Mouse (Mus musculus) C2C12 (cell line): ENCODE measurements around the gene Smox. TPM values are rescaled to one million over a fixed set of nuclear protein-coding genes. Genes with fewer than 3 reads are reported as not detected.

ENCODE experiments used
- H3K27me3 ChIP-seq: one replicate; pipeline ENCODE4 v1.6.1; 2011; ENCODE audit not compliant: control insufficient read depth, insufficient read depth, insufficient read length
- H3K36me3 ChIP-seq: one replicate; pipeline ENCODE4 v1.6.1; 2011; ENCODE audit not compliant: control insufficient read depth, insufficient read depth
- H3K4me3 ChIP-seq: one replicate; pipeline ENCODE4 v1.5.1; 2011; ENCODE audit warnings: mild to moderate bottlenecking, control low read depth; ENCODE audit not compliant: poor library complexity, insufficient read depth, severe bottlenecking
- H3K79me2 ChIP-seq: one replicate; pipeline ENCODE4 v1.6.1; 2011; ENCODE audit not compliant: control insufficient read depth, insufficient read depth
- H3K79me3 ChIP-seq: one replicate; pipeline ENCODE4 v1.6.1; 2011; ENCODE audit warnings: low read depth, control low read depth
- H3ac ChIP-seq: one replicate; pipeline ENCODE3; 2011; ENCODE audit warnings: low read depth; ENCODE audit not compliant: control insufficient read depth, insufficient read length
- CEBPB ChIP-seq: IDR thresholded peaks from one replicate; pipeline ENCODE4 v1.6.1; 2011; ENCODE audit warnings: low read depth, mild to moderate bottlenecking, control low read depth, moderate library complexity
- CTCF ChIP-seq: IDR thresholded peaks from one replicate; pipeline ENCODE4 v1.5.1; 2011; ENCODE audit not compliant: control insufficient read depth, insufficient read depth, insufficient read length
- FOSL1 ChIP-seq: IDR thresholded peaks from one replicate; pipeline ENCODE4 v1.8.0; 2011; ENCODE audit warnings: mild to moderate bottlenecking, low read length; ENCODE audit not compliant: poor library complexity, insufficient read depth, severe bottlenecking
- MAX ChIP-seq: IDR thresholded peaks from one replicate; pipeline ENCODE4 v1.6.1; 2011; ENCODE audit warnings: mild to moderate bottlenecking, control low read depth
- MYOD1 ChIP-seq: IDR thresholded peaks from one replicate; pipeline ENCODE4 v1.6.1; 2011; ENCODE audit warnings: low read depth; ENCODE audit not compliant: control insufficient read depth, insufficient read length
- MYOG ChIP-seq: IDR thresholded peaks from one replicate; pipeline ENCODE4 v1.6.1; 2011; ENCODE audit not compliant: control insufficient read depth, insufficient read length; ENCODE audit errors: extremely low read depth
- USF1 ChIP-seq: IDR thresholded peaks from one replicate; pipeline ENCODE4 v1.6.1; 2011; ENCODE audit warnings: low read depth, mild to moderate bottlenecking, control low read depth, moderate library complexity
- long read RNA-seq, 2 experiments: library from polyadenylated mRNA; unstranded; transcript quantifications; one replicate each; pipeline ENCODE4 v2.0.0; 2019 to 2020
- polyA plus RNA-seq: library from polyadenylated mRNA; unstranded; fragments of >200 nt; fragmentation: generic; extraction: Trizol; gene quantifications from one replicate; pipeline ENCODE4 v1.2.1, GENCODE M21; 2012; ENCODE audit warnings: missing spikeins

The Smox gene
- polyA plus RNA-seq = 44.7 TPM
- long read RNA-seq, experiment 1, transcript Smox-201 (7 exons, 2,270 nt) = major isoform, 6 of 13 reads
- long read RNA-seq, experiment 1, partial matches to known transcripts = 3 of 13 reads
- long read RNA-seq, experiment 1, other reads (novel, unspliced or antisense) = 4 of 13 reads
- long read RNA-seq, experiment 2, transcript Smox-207 (8 exons, 2,170 nt) = minor isoform, 9 of 100 reads
- long read RNA-seq, experiment 2, transcript Smox-209 (6 exons, 1,919 nt) = minor isoform, 6 of 100 reads
- long read RNA-seq, experiment 2, transcript Smox-201 (7 exons, 2,270 nt) = major isoform, 60 of 100 reads
- long read RNA-seq, experiment 2, partial matches to known transcripts = 2 of 100 reads
- long read RNA-seq, experiment 2, other reads (novel, unspliced or antisense) = 16 of 100 reads

DNA sequence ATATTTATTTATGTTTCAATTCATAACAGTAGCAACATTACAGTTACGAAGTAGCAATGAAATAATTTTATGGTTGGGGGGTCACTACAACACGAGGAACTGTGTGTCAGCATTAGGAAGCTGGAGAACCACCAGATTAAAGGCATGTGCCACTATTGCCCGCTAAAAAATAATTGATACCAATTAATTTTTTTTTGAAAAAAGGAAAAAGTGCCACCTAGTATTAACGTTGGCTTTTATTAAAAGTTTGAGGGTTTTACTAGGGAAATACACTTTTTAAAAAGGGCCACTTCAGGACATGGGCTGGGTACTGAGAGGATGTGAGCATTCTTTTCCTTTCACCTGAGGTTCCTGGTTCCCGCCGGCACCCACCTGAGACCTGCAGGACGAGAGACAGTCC lies at the start of gene Smox:
TSS of gene Smox (plus strand) at position 301 of the 400 bp plus-strand sequence.
- Histone ChIP-seq H3K79me3 (peaks cover 2% of the 10 kb centered on the region), H3K36me3 (no peaks in the 10 kb centered on the region), H3K27me3 (no peaks in the 10 kb centered on the region), H3K79me2 (peaks cover 40% of the 10 kb centered on the region), H3K4me3 (peak within 1 kb of the TSS; percentile 55), H3ac (peak within 1 kb of the TSS; percentile 83)
- TF ChIP-seq CEBPB (no peak), MAX (no peak), CTCF (no peak), FOSL1 (no peak), MYOG (no peak), USF1 (no peak), MYOD1 (no peak)

DNA sequence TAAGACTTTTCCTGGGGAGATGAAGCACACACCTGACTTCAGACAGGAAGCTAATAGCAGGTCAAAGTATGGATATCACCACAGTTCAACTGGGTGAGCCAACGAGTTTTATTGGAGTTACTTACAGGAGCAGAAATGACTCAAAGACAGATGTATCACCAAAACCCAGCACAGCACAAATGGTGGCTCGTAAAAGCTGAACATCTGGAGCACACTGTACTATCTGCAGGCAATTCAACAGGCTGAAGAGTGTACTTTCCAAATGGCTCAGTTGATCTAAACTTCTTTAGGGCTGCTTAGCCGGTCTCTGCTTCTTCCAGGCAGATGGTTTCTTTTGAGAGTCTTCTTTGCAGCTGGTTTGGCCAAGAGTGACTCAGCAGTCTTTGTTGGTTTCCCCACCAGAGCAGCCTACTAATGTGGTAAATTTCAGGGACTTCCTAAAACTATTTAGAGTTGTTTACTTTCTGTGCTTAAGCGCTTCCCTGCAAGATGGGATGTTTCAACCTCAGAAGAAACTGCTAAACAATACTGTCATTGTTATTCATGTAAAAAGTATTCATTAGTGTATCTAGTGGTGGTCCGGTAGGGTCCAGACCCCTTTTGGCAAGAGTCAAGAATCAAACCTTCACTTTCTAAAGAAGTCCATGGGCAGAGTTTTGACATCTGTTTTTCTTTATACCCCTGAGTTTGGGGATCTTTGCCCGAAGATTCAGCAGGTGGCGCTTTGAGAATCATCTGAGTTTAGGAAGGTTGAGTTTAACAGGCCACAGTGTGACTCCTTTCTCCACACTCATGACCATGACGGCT lies 48.0 kb upstream of the Smox start:
- Histone ChIP-seq H3K79me3 (no peaks in the 10 kb centered on the region), H3K27me3 (no peaks in the 10 kb centered on the region), H3K36me3 (no peaks in the 10 kb centered on the region), H3ac (no peak overlapping the region), H3K79me2 (no peaks in the 10 kb centered on the region), H3K4me3 (no peak overlapping the region)
- TF ChIP-seq CEBPB = no peak
- no peak for TF ChIP-seq CTCF

DNA sequence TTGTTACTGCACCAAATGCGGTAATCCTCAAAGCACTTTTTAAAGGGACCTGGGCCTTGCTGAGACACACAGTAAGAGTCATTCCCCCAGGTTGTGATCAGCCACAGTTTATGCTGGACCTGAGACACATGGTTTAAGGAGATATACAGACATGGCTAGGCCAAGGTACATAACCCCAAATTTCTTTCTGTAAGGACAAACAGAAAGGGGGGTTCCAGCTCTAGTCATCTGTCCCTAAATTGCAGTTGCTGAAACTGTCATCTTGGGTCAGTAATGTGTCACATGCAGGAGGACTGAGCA lies 47.5 kb upstream of the Smox start:
- no peak overlapping the region for H3K4me3 ChIP-seq
- no peaks in the 10 kb centered on the region for H3K79me3 ChIP-seq
- no peaks in the 10 kb centered on the region for H3K36me3 ChIP-seq
- TF ChIP-seq CEBPB (no peak), MYOG (no peak), CTCF (no peak), FOSL1 (no peak), MYOD1 (no peak), MAX (no peak), USF1 (no peak)
- no peaks in the 10 kb centered on the region for H3K27me3 ChIP-seq
- H3ac ChIP-seq = no peak overlapping the region
- no peaks in the 10 kb centered on the region for H3K79me2 ChIP-seq

GRCm38 (mm10) chr2:131446416-131446982 lies 44.8 kb upstream of the Smox start:
- no peak for TF ChIP-seq MYOG
- TF ChIP-seq MYOD1 = no peak
- TF ChIP-seq FOSL1 = no peak
- no peak for TF ChIP-seq CTCF
- no peak for TF ChIP-seq USF1
- TF ChIP-seq MAX = no peak
- TF ChIP-seq CEBPB = no peak
- H3ac ChIP-seq = no peak overlapping the region
- H3K36me3 ChIP-seq = no peaks in the 10 kb centered on the region
- H3K27me3 ChIP-seq = no peaks in the 10 kb centered on the region
- H3K79me2 ChIP-seq = no peaks in the 10 kb centered on the region
- H3K79me3 ChIP-seq = no peaks in the 10 kb centered on the region
- no peak overlapping the region for H3K4me3 ChIP-seq

DNA sequence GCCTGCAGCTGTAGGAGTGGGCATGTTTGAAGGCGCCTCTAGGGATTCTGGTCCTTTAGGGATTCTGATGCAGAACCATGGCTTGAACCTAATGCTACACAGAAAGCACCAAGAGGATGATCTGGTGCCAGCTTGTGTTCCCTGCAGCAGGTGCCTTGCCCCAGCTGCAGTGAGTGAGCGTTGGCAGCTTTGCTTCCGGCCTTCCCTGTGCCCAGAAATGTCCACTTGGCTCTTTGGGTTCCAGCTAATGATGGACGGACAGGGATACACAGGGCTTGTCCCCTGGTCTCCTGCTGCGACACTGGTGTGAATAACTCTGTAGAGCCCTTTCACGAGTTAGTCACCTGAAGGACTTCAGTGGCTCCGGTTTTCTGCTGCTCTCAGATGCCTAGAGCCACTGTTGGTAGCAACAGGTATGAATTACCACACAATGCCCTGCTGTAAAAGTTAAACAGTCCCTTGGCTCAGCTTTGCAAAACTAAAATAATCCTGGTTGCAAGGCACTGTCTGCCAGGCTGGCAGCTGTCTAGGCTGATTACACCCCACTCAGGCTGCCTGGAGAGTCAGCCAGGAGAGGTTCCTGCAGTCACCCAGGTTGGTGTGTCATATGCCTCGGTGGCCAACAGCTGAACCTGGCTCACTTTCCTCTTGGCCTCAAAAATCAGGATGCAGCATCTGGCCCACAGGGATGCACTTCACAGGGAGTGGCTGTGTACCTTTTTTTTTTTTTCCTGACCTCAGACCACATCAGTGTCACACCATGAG lies 43.5 kb upstream of the Smox start:
- Histone ChIP-seq H3ac (no peak overlapping the region), H3K4me3 (no peak overlapping the region), H3K79me2 (no peaks in the 10 kb centered on the region), H3K36me3 (no peaks in the 10 kb centered on the region), H3K27me3 (no peaks in the 10 kb centered on the region), H3K79me3 (no peaks in the 10 kb centered on the region)
- TF ChIP-seq MYOG = no peak
